Mouse (Mus musculus): ENCODE data around the gene Syt7. TPM values are rescaled to one million over a fixed set of nuclear protein-coding genes. Genes with fewer than 3 reads are reported as not detected.

Syt7 gene
- polyA plus RNA-seq, 1 experiment from 2014 or later: 3.2 TPM

GRCm38 (mm10) chr19:10369936-10370335 is 19.0 kb upstream of the Syt7 start:
- H3K4me3 ChIP-seq (ENCODE audit: low read depth, low read length): no peak overlapping the region
- H3K27me3 ChIP-seq (ENCODE audit: control insufficient read depth, insufficient read depth, low read length): no peaks in the 10 kb centered on the region
- no peak overlapping the region for H3K4me2 ChIP-seq (ENCODE audit: low read depth, low read length, severe bottlenecking)
- H3K9me3 ChIP-seq (ENCODE audit: control insufficient read depth, low read length): no peaks in the 10 kb centered on the region
- H3K36me3 ChIP-seq (ENCODE audit: control insufficient read depth, insufficient read depth, low read length): no peaks in the 10 kb centered on the region
- 84% methylated on average over 4 of the region's 4 CpGs for WGBS
- DNase-seq (ENCODE audit: low spot score) (no peak), ATAC-seq (replicated peaks; ENCODE audit: low FRiP score) (no peak)
- H3K27ac ChIP-seq (ENCODE audit: low read depth, low read length): no peak overlapping the region
- no peak overlapping the region for H3K9ac ChIP-seq (ENCODE audit: low read length)
- no peaks in the 10 kb centered on the region for H3K4me1 ChIP-seq (replicated peaks; ENCODE audit: control insufficient read depth, insufficient read depth, low read length)

DNA sequence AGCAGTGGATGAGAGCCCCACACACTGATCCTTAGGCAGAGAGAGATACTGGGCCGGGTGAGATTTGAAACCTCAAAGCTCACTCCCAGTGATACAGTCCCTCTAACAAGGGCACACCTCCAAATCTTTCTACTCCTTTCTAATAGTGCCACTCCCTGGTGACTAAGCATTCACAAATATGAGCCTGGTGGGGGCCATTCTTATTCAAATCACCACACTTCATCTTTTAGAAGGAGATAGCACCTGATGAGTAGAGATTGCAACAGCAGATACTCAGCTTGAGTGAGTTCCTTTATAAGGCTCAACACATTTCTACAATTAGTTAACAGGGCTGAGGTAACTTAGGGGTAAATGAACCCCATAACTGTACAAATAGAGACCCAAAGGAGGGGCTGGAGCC is 15.7 kb upstream of the Syt7 start:
- Histone ChIP-seq H3K4me1 (replicated peaks; ENCODE audit: control insufficient read depth, insufficient read depth, low read length) (no peaks in the 10 kb centered on the region), H3K9me3 (ENCODE audit: control insufficient read depth, low read length) (no peaks in the 10 kb centered on the region), H3K4me2 (ENCODE audit: low read depth, low read length, severe bottlenecking) (no peak overlapping the region), H3K4me3 (ENCODE audit: low read depth, low read length) (no peak overlapping the region), H3K27me3 (ENCODE audit: control insufficient read depth, insufficient read depth, low read length) (no peaks in the 10 kb centered on the region), H3K36me3 (ENCODE audit: control insufficient read depth, insufficient read depth, low read length) (no peaks in the 10 kb centered on the region), H3K9ac (ENCODE audit: low read length) (no peak overlapping the region), H3K27ac (ENCODE audit: low read depth, low read length) (no peak overlapping the region)
- no peak for ATAC-seq (replicated peaks; ENCODE audit: low FRiP score)
- no peak for DNase-seq (ENCODE audit: low spot score)
- 80% methylated on average over 1 of the region's 1 CpGs for WGBS

DNA sequence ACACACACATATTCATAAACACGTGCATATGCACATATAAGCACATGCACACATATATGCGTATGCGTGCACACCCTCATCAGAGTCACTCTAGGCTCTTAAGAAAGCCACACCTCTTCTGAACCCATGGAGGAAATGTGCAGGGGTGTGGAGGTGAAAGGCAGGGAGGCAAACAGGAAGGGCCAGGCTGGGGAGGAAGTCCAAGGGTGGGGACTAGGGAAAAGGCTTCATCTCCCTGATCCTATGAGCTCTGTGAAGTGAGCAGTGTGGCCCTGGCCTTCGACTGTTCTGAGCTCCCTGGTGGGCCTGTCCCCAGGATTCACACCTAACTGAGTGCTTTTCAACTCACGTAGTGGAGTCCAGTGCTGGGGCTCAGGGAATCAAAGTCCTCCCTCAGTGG is 13.6 kb upstream of the Syt7 start:
- no peaks in the 10 kb centered on the region for H3K27me3 ChIP-seq (ENCODE audit: control insufficient read depth, insufficient read depth, low read length)
- no peaks in the 10 kb centered on the region for H3K9me3 ChIP-seq (ENCODE audit: control insufficient read depth, low read length)
- no peak overlapping the region for H3K27ac ChIP-seq (ENCODE audit: low read depth, low read length)
- no peaks in the 10 kb centered on the region for H3K36me3 ChIP-seq (ENCODE audit: control insufficient read depth, insufficient read depth, low read length)
- 76% methylated on average over 5 of the region's 5 CpGs for WGBS
- no peaks in the 10 kb centered on the region for H3K4me1 ChIP-seq (replicated peaks; ENCODE audit: control insufficient read depth, insufficient read depth, low read length)
- H3K4me3 ChIP-seq (ENCODE audit: low read depth, low read length): no peak overlapping the region
- no peak for ATAC-seq (replicated peaks; ENCODE audit: low FRiP score)
- DNase-seq (ENCODE audit: low spot score): no peak
- H3K4me2 ChIP-seq (ENCODE audit: low read depth, low read length, severe bottlenecking): no peak overlapping the region
- H3K9ac ChIP-seq (ENCODE audit: low read length): no peak overlapping the region

GRCm38 (mm10) chr19:10379978-10380377 is 8.9 kb upstream of the Syt7 start:
- WGBS: 84% methylated on average over 5 of the region's 5 CpGs
- H3K4me2 ChIP-seq (ENCODE audit: low read depth, low read length, severe bottlenecking): no peak overlapping the region

DNA sequence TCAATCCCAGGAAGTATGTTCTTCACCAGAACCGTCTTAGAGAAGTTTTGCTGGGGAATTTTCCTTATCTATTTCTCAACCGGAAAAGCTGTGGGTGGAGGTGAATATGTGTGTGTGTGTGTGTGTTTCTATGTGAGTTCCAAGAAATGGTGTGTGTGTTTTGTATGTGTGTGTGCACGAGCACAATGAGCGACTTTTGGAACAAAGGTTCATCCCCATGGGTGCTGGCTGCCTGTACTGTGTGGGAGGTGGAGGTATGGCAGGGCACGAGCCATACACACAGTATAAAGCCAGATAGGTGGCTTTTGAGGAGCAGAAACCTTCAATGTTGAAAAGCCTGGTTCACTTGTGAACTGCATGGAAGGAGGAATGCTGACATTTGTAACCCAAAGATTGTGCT is 1.2 kb upstream of the Syt7 start:
- H3K9me3 ChIP-seq (ENCODE audit: control insufficient read depth, low read length): no peaks in the 10 kb centered on the region
- H3K27me3 ChIP-seq (ENCODE audit: control insufficient read depth, insufficient read depth, low read length): peaks cover 9% of the 10 kb centered on the region
- no peak for ATAC-seq (replicated peaks; ENCODE audit: low FRiP score)
- no peak for DNase-seq (ENCODE audit: low spot score)
- no peak overlapping the region for H3K4me2 ChIP-seq (ENCODE audit: low read depth, low read length, severe bottlenecking)
- no peak overlapping the region for H3K27ac ChIP-seq (ENCODE audit: low read depth, low read length)
- 80% methylated on average over 5 of the region's 5 CpGs for WGBS
- peaks cover 4% of the 10 kb centered on the region; the same call in 1 of the 2 replicates for H3K4me1 ChIP-seq (replicated peaks; ENCODE audit: control insufficient read depth, insufficient read depth, low read length)
- no peaks in the 10 kb centered on the region for H3K36me3 ChIP-seq (ENCODE audit: control insufficient read depth, insufficient read depth, low read length)
- H3K9ac ChIP-seq (ENCODE audit: low read length): no peak overlapping the region
- H3K4me3 ChIP-seq (ENCODE audit: low read depth, low read length): no peak overlapping the region

More at GRCm38 (mm10) chr19:10379978-10380377, 8.9 kb upstream of the Syt7 start:
- no peak for DNase-seq (ENCODE audit: low spot score)
- Histone ChIP-seq H3K4me3 (ENCODE audit: low read depth, low read length) (no peak overlapping the region), H3K27me3 (ENCODE audit: control insufficient read depth, insufficient read depth, low read length) (peaks cover 2% of the 10 kb centered on the region; the same call in 1 of the 2 replicates), H3K9me3 (ENCODE audit: control insufficient read depth, low read length) (no peaks in the 10 kb centered on the region), H3K36me3 (ENCODE audit: control insufficient read depth, insufficient read depth, low read length) (no peaks in the 10 kb centered on the region), H3K9ac (ENCODE audit: low read length) (no peak overlapping the region), H3K4me1 (replicated peaks; ENCODE audit: control insufficient read depth, insufficient read depth, low read length) (no peaks in the 10 kb centered on the region), H3K27ac (ENCODE audit: low read depth, low read length) (no peak overlapping the region)
- no peak for ATAC-seq (replicated peaks; ENCODE audit: low FRiP score)

- peaks cover 4% of the 10 kb centered on the region; the same call in 1 of the 2 replicates for H3K4me1 ChIP-seq (replicated peaks; ENCODE audit: control insufficient read depth, insufficient read depth, low read length)
- H3K9ac ChIP-seq (ENCODE audit: low read length): peak overlapping the region; percentile 77
- no peaks in the 10 kb centered on the region for H3K36me3 ChIP-seq (ENCODE audit: control insufficient read depth, insufficient read depth, low read length)
- H3K4me2 ChIP-seq (ENCODE audit: low read depth, low read length, severe bottlenecking): peak overlapping the region; percentile 78
- H3K27me3 ChIP-seq (ENCODE audit: control insufficient read depth, insufficient read depth, low read length): peaks cover 9% of the 10 kb centered on the region
- ATAC-seq (replicated peaks; ENCODE audit: low FRiP score) (peak; percentile 68), DNase-seq (ENCODE audit: low spot score) (peak; percentile 73)
- peak overlapping the region; percentile 69 for H3K4me3 ChIP-seq (ENCODE audit: low read depth, low read length)
- H3K9me3 ChIP-seq (ENCODE audit: control insufficient read depth, low read length): no peaks in the 10 kb centered on the region
- WGBS: under 1% methylated on average over 41 of the region's 54 CpGs
- no peak overlapping the region for H3K27ac ChIP-seq (ENCODE audit: low read depth, low read length)
These were observed 655 bp downstream of the Syt7 start for GRCm38 (mm10) chr19:10389391-10390098.

GRCm38 (mm10) chr19:10390099-10390680 is 1.3 kb downstream of the Syt7 start:
- Histone ChIP-seq H3K27me3 (ENCODE audit: control insufficient read depth, insufficient read depth, low read length) (peaks cover 9% of the 10 kb centered on the region), H3K27ac (ENCODE audit: low read depth, low read length) (no peak overlapping the region), H3K4me3 (ENCODE audit: low read depth, low read length) (peak overlapping the region; percentile 69), H3K9ac (ENCODE audit: low read length) (peak overlapping the region; percentile 77; the same call in 1 of the 2 replicates), H3K36me3 (ENCODE audit: control insufficient read depth, insufficient read depth, low read length) (no peaks in the 10 kb centered on the region), H3K9me3 (ENCODE audit: control insufficient read depth, low read length) (no peaks in the 10 kb centered on the region), H3K4me1 (replicated peaks; ENCODE audit: control insufficient read depth, insufficient read depth, low read length) (peaks cover 7% of the 10 kb centered on the region; the same call in 1 of the 2 replicates), H3K4me2 (ENCODE audit: low read depth, low read length, severe bottlenecking) (peak overlapping the region; percentile 78)
- WGBS: 15% methylated on average over 11 of the region's 12 CpGs
- no peak for DNase-seq (ENCODE audit: low spot score)
- ATAC-seq (replicated peaks; ENCODE audit: low FRiP score): no peak

DNA sequence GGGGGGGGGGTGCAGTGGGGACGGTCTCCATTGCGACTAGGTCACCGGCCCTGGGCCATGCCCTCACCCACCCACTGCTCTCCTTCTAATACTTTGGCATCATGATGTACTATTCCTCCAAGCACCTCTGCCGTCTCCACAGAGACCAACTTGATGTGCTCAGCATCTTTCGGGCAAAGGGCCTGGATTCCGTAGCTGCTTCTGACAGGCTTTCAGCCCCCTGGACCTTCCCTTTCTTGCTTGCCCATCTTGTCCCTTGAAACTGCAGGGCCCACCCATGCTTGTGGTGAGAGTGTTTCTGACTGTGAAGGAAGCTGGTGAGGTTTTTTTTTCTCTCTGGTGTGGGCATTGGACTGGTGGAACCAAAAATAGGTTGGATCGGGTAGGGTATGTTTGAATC is 2.1 kb downstream of the Syt7 start:
- ATAC-seq (replicated peaks; ENCODE audit: low FRiP score): no peak
- H3K27me3 ChIP-seq (ENCODE audit: control insufficient read depth, insufficient read depth, low read length): peaks cover 9% of the 10 kb centered on the region

More for the DNA sequence above, 2.1 kb downstream of the Syt7 start:
- Histone ChIP-seq H3K4me1 (replicated peaks; ENCODE audit: control insufficient read depth, insufficient read depth, low read length) (peaks cover 7% of the 10 kb centered on the region; the same call in 1 of the 2 replicates), H3K27ac (ENCODE audit: low read depth, low read length) (no peak overlapping the region), H3K9ac (ENCODE audit: low read length) (no peak overlapping the region), H3K4me2 (ENCODE audit: low read depth, low read length, severe bottlenecking) (no peak overlapping the region), H3K9me3 (ENCODE audit: control insufficient read depth, low read length) (no peaks in the 10 kb centered on the region), H3K4me3 (ENCODE audit: low read depth, low read length) (no peak overlapping the region), H3K36me3 (ENCODE audit: control insufficient read depth, insufficient read depth, low read length) (no peaks in the 10 kb centered on the region)
- DNase-seq (ENCODE audit: low spot score): no peak
- WGBS: 89% methylated on average over 7 of the region's 7 CpGs
